Mouse (Mus musculus) CD4-positive naive resting alpha-beta T cell, adult 76 days (primary cell): ENCODE measurements around the gene Flvcr1. TPM values are rescaled to one million over a fixed set of nuclear protein-coding genes. Genes with fewer than 3 reads are reported as not detected.

Experiments
- total RNA-seq: library from RNA; stranded (reverse); gene quantifications from one replicate; pipeline ENCODE4 v1.2.4, GENCODE M21; 2023

Gene Flvcr1
- total RNA-seq = 32.1 TPM

DNA sequence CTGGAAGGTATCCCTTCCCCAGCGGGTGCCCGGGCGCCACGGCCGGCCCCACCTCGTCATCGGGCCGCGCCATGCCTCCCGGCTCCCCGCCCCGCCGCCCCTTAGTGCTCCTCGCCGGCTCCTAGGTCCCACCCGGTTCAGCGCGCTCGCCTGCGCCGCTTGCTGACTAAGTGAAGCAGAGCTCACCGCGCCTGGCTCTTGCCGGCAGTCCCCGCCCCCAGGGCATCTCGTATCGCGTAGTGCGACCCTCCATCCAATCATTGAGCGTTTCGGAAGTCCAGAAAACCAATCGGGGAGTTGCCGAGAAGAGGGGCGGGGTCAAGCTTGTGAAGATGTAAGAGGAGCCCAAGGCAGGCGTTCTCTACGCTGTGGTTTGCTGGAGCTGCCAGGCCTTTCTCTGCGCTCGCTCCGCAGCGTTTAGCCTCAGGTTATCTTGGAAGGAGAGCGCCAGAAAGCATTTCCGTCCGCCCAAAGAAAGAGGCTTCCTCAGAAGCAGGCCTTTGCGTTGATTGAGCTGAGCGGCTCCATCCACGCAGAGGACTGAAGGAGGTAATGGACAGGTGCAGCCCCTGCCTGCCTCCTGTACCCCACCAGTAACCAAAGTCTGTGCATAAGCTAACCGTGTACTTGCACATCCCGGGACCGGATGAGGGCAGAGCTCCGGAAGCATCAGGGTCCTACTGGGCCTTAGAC lies at the start of gene Flvcr1:
TSS of gene Flvcr1 (minus strand) at position 138 of the 693 bp plus-strand sequence.

DNA sequence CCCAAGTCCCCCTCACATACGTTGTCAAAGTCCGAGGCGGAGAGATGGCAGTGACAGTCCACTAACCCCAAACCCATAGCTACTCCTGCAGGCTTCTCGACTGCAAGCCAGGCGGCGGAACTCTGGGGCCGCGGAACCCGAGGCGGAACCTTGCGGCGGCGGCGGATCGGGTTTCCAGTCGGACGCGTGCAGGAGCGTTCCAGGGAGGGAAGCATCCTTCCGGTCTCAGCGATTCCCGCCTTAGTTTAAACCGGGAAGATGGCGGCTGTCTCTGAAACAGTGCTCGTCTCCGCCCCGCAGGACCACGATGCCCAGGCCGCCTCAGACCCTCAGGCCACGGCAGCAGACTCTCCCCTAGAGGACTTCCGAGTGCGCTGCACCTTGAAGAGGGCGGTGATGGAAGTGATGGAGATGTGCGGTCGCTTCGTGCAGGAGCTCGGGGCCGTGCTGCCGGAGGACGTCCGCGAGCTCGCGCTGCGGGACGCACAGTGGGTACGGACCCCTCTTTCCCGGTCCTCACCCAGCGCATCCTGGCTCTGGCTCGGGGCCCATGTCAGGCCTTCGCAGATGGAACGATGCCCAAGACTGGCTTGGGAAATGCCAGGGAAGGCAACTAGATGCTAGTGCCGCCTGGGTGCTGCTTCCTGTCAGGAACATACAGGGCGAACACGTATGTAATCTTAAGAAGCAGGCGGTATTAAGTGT lies 37.0 kb upstream of the Flvcr1 start, which contains the start of the genes Tatdn3 and Nsl1:
TSS of gene Tatdn3 (minus strand) at position 152 of the 705 bp plus-strand sequence.
TSS of gene Nsl1 (plus strand) at position 232 of the 705 bp plus-strand sequence.

DNA sequence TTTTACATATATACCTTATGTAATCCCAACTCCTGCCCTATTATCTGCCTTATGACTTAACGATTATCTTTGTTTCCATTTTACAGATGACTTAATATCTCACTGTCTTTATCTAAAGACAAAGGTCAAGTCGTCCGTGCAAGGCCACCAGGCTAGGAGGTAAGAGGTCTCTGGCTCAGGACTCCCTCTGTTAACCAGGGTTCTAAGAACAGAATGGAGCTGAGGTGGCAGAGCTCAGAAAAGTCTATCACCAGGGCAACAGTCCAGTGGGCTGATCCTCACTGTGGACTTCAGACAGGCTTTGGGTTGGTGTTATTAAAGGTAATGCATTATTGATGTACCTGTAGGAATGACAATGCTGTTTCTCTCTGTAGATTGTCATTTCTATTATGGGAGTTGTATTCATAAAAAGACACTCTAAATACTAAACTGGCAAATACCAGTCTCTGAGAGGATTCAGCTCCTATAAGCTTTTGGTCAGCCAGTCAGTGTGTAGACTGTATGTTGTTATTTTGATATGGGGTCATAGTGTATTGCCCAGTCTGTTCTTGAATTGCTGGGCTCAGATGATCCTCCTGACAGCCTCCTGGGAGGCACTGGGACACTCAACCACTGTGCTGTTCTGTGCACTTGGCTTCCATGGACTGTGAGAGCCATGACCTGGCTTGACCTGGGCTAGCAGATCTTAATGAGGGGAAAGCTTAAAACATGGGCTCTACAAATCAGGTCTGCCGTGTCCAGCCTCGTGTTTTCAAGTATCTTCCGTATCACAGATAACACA lies 10.8 kb upstream of the Flvcr1 start, which contains the start of gene Spata45:
TSS of gene Spata45 (plus strand) at position 86 of the 781 bp plus-strand sequence.

DNA sequence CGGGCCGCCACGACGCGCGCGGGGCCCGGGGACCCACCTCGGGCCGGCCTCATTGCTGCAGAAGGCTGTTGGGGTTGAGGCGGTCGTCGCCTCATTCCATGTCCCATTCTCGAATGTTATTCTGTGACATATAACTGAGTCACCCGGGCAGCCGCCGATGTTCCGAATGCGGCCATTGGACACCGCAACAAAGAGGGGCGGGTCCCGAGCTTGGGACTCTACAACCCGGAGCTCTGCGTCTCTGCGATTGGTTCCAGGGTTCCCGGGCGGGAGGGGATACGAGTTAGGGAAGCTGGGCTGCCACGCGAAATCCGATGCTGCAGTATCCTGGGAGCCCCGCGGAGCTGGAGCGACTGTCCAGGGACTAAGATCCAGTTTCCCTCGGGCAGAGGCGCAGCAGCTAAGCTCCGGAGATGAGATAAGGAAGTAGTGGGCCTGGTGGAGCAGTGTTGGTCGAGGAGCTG lies 46.8 kb downstream of the Flvcr1 start, which contains the start of gene Vash2:
TSS of gene Vash2 (minus strand) at position 197 of the 464 bp plus-strand sequence.

Other genes starting within 250 kb of the Flvcr1 start
- gene Rps6kc1, start 114.4 kb downstream of the Flvcr1 start, total RNA-seq = 16.3 TPM
- 63.3 TPM for gene Angel2, start 101.0 kb downstream of the Flvcr1 start, total RNA-seq
- gene Vash2, start 46.9 kb downstream of the Flvcr1 start, total RNA-seq = not detected
- gene Spata45, start 10.5 kb upstream of the Flvcr1 start, total RNA-seq = not detected
- gene Tatdn3, start 36.8 kb upstream of the Flvcr1 start, total RNA-seq = 11.1 TPM
- 0.70 TPM for gene Nsl1, start 36.9 kb upstream of the Flvcr1 start, total RNA-seq
- not detected for gene Batf3, start 71.7 kb upstream of the Flvcr1 start, total RNA-seq
- not detected for gene Fam71a, start 138.7 kb upstream of the Flvcr1 start, total RNA-seq
- 43.6 TPM for gene Atf3, start 191.9 kb upstream of the Flvcr1 start, total RNA-seq